Mouse (Mus musculus): ENCODE results near the gene Gm42669. TPM values are rescaled to one million over a fixed set of nuclear protein-coding genes. Genes with fewer than 3 reads are reported as not detected.

The Gm42669 gene
- total and polyA plus RNA-seq, 2 experiments from 2014 or later = 0.15 TPM; not detected in 1

DNA sequence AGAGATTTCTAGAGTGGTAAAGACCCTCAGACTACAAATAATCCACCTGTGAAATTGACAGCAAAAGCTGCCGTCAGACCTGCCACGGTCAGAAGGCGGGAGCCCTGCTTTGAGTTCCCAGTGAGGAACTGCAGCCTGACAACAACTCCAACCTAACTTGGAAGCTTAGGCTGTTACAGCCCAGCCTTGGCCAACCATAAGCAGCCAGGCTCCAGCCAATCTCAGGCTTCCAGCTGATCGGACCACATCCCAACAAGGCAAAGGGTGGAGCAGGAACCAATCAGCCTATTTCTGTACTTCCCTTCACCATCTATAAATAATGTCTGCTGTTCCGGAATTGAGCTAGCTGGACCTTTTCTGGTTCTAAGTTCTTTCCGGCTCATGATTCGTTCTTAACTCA lies 14.5 kb downstream of the Gm42669 start:
- no peak overlapping the region for H3K4me3 ChIP-seq (ENCODE audit: low read depth, low read length)

DNA sequence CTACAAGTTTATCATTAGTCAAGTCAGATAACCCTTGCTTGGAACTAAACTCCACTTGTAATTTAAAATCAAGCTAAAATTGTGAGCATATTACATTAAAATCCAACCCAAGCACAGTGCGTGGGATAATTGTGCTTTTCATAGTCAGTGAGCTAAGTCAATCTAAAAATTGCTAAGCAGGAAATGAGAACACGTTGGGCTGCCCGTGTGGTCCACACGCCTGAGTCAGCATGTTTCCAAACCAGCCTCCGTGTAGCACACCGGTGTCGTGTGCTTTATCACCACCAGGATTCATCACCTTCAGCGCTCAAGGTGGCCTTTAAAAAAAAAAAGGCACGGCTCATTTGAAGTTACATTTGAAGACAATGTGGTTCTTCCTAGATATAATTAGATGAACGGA lies 16.9 kb downstream of the Gm42669 start:
- Histone ChIP-seq H3K36me3 (replicated peaks; ENCODE audit: control insufficient read depth, insufficient read depth, low read length) (no peaks in the 10 kb centered on the region), H3K4me2 (ENCODE audit: low read depth, low read length) (no peak overlapping the region), H3K27ac (ENCODE audit: low read depth) (no peak overlapping the region), H3K9ac (replicated peaks; ENCODE audit: low read depth, low read length) (no peak overlapping the region), H3K4me3 (ENCODE audit: low read depth, low read length) (no peak overlapping the region), H3K4me1 (ENCODE audit: control insufficient read depth, insufficient read depth) (0 out of 2 replicates have a peak, but pooled peaks cover 4% of the 10 kb centered on the region), H3K9me3 (replicated peaks; ENCODE audit: control insufficient read depth, low read length) (no peaks in the 10 kb centered on the region), H3K27me3 (ENCODE audit: control insufficient read depth, insufficient read depth, low read length) (no peaks in the 10 kb centered on the region)
- TF ChIP-seq CTCF (IDR thresholded peaks at IDR 0.05; ENCODE audit: low read depth) (no peak), EP300 (IDR thresholded peaks at IDR 0.05; ENCODE audit: low read depth) (no peak)
- WGBS = 65% methylated on average over 10 of the region's 10 CpGs
- DNase-seq (ENCODE audit: low spot score) (no peak), ATAC-seq (ENCODE audit: insufficient read depth, low read depth) (no peak)

More for the DNA sequence above, 14.5 kb downstream of the Gm42669 start:
- no peak for TF ChIP-seq CTCF (IDR thresholded peaks at IDR 0.05; ENCODE audit: low read depth)
- TF ChIP-seq EP300 (IDR thresholded peaks at IDR 0.05; ENCODE audit: low read depth) = no peak
- Histone ChIP-seq H3K9me3 (replicated peaks; ENCODE audit: control insufficient read depth, low read length) (no peaks in the 10 kb centered on the region), H3K36me3 (replicated peaks; ENCODE audit: control insufficient read depth, insufficient read depth, low read length) (no peaks in the 10 kb centered on the region), H3K4me2 (ENCODE audit: low read depth, low read length) (no peak overlapping the region), H3K27me3 (ENCODE audit: control insufficient read depth, insufficient read depth, low read length) (no peaks in the 10 kb centered on the region), H3K4me1 (ENCODE audit: control insufficient read depth, insufficient read depth) (0 out of 2 replicates have a peak, but pooled peaks cover 4% of the 10 kb centered on the region), H3K9ac (replicated peaks; ENCODE audit: low read depth, low read length) (no peak overlapping the region), H3K27ac (ENCODE audit: low read depth) (no peak overlapping the region)
- WGBS = 57% methylated on average over 7 of the region's 7 CpGs
- DNase-seq (ENCODE audit: low spot score) (peak; percentile 44), ATAC-seq (ENCODE audit: insufficient read depth, low read depth) (peak; percentile 79)

DNA sequence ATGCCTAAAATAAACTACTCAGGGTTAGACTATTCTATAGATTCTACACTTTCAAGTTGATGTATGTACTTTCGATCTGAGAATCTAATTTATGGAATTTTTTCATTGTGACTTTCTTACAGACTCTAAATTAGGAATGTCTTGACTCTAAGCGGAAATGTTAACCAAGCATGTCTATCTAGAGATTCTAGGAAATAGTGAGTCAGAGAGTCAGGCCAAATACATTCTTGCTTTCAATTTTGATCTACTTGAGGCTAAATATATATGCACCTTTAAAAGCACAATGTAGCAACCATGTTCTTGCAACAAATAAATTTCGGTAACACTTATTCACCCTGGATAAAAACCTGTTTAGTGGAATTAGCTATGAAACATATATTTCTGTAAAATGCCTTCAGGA lies 21.4 kb downstream of the Gm42669 start:
- Histone ChIP-seq H3K4me3 (ENCODE audit: low read depth, low read length) (no peak overlapping the region), H3K4me1 (ENCODE audit: control insufficient read depth, insufficient read depth) (no peaks in the 10 kb centered on the region), H3K9ac (replicated peaks; ENCODE audit: low read depth, low read length) (no peak overlapping the region), H3K4me2 (ENCODE audit: low read depth, low read length) (no peak overlapping the region), H3K36me3 (replicated peaks; ENCODE audit: control insufficient read depth, insufficient read depth, low read length) (no peaks in the 10 kb centered on the region), H3K27ac (ENCODE audit: low read depth) (no peak overlapping the region), H3K9me3 (replicated peaks; ENCODE audit: control insufficient read depth, low read length) (no peaks in the 10 kb centered on the region), H3K27me3 (ENCODE audit: control insufficient read depth, insufficient read depth, low read length) (no peaks in the 10 kb centered on the region)
- ATAC-seq (ENCODE audit: insufficient read depth, low read depth) = no peak
- 81% methylated on average over 3 of the region's 3 CpGs for WGBS
- no peak for DNase-seq (ENCODE audit: low spot score)
- TF ChIP-seq CTCF (IDR thresholded peaks at IDR 0.05; ENCODE audit: low read depth) (no peak), EP300 (IDR thresholded peaks at IDR 0.05; ENCODE audit: low read depth) (no peak)

DNA sequence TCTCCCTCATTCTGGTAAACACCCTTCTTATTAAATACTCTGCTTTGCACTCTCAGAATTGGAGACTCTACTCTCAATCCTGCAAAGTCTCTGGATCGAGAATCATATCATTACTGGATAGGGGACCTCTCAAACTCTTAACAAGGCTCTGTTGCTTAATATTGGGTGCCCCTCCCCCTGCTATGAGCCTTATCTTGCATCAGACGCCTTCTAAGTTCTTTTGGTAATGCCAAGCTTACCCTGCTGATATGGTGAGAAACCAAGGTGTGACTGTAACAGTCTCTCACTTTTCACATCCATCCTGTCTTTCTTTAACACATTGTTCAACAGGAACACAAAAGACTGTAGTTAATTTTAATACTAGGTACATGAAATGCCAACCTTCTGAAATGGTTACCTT lies 26.2 kb downstream of the Gm42669 start:
- H3K4me2 ChIP-seq (ENCODE audit: low read depth, low read length) = no peak overlapping the region
- H3K27ac ChIP-seq (ENCODE audit: low read depth) = no peak overlapping the region
- H3K36me3 ChIP-seq (replicated peaks; ENCODE audit: control insufficient read depth, insufficient read depth, low read length) = no peaks in the 10 kb centered on the region
- DNase-seq (ENCODE audit: low spot score) (no peak), ATAC-seq (ENCODE audit: insufficient read depth, low read depth) (no peak)
- 23% methylated on average over 2 of the region's 2 CpGs for WGBS
- H3K27me3 ChIP-seq (ENCODE audit: control insufficient read depth, insufficient read depth, low read length) = no peaks in the 10 kb centered on the region
- no peak for TF ChIP-seq CTCF (IDR thresholded peaks at IDR 0.05; ENCODE audit: low read depth)
- no peak for TF ChIP-seq EP300 (IDR thresholded peaks at IDR 0.05; ENCODE audit: low read depth)
- H3K9ac ChIP-seq (replicated peaks; ENCODE audit: low read depth, low read length) = no peak overlapping the region
- H3K9me3 ChIP-seq (replicated peaks; ENCODE audit: control insufficient read depth, low read length) = no peaks in the 10 kb centered on the region
- no peaks in the 10 kb centered on the region for H3K4me1 ChIP-seq (ENCODE audit: control insufficient read depth, insufficient read depth)
- no peak overlapping the region for H3K4me3 ChIP-seq (ENCODE audit: low read depth, low read length)

DNA sequence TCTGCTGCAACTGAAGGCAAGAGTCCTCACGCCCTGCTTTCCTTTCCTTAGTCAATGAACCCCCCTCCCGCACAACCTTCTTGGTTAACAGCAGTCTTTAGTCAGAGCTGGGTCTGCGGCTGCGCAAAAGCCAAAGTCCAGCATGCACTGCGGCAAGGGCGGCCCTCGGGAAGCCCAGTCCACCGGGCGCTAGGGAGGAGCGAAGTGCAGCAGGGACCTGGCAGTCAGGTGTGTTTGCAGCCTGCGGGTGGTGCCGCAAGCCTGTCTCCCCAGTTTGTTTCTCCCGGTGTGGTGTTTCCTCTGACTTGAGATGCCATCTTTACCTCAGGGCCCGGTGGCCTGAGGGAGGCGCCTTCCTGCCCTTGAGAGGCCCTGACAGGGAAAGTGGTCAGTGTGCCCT lies 27.2 kb downstream of the Gm42669 start, which contains the start of gene 1700028K03Rik:
1700028K03Rik (plus strand) TSS at position 129 of the 400 bp plus-strand sequence.
- H3K9ac ChIP-seq (replicated peaks; ENCODE audit: low read depth, low read length) = no peak within 1 kb of the TSS
- WGBS = 57% methylated on average over 15 of the region's 15 CpGs
- H3K9me3 ChIP-seq (replicated peaks; ENCODE audit: control insufficient read depth, low read length) = no peaks in the 10 kb centered on the region
- H3K4me3 ChIP-seq (ENCODE audit: low read depth, low read length) = no peak within 1 kb of the TSS
- no peaks in the 10 kb centered on the region for H3K4me1 ChIP-seq (ENCODE audit: control insufficient read depth, insufficient read depth)
- H3K27me3 ChIP-seq (ENCODE audit: control insufficient read depth, insufficient read depth, low read length) = no peaks in the 10 kb centered on the region
- ATAC-seq (ENCODE audit: insufficient read depth, low read depth) (no peak), DNase-seq (ENCODE audit: low spot score) (no peak)
- no peak within 1 kb of the TSS for H3K27ac ChIP-seq (ENCODE audit: low read depth)
- H3K4me2 ChIP-seq (ENCODE audit: low read depth, low read length) = no peak within 1 kb of the TSS
- TF ChIP-seq EP300 (IDR thresholded peaks at IDR 0.05; ENCODE audit: low read depth) = no peak
- no peak for TF ChIP-seq CTCF (IDR thresholded peaks at IDR 0.05; ENCODE audit: low read depth)
- H3K36me3 ChIP-seq (replicated peaks; ENCODE audit: control insufficient read depth, insufficient read depth, low read length) = no peaks in the 10 kb centered on the region

DNA sequence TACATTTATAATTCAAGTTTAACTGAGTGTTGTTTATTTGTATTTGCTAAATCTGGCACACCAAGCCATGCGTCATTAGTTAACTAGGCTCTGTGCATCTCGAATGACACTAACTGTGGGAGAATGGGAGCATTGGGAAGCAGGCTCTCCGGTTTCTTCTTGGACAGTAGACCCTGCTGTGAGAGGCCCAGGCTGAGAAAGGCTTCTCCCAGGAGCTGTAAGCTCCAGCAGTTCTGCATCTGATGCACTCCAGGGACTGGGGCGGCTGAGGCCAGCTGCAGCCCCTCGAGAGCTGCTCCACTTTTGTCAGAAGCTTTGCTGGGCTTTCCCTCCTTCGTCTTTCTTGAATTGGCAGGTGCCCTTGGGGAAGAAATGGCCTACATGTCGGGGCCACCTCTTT lies 34.3 kb downstream of the Gm42669 start:
- Histone ChIP-seq H3K4me1 (ENCODE audit: control insufficient read depth, insufficient read depth) (no peaks in the 10 kb centered on the region), H3K4me3 (ENCODE audit: low read depth, low read length) (no peak overlapping the region), H3K27me3 (ENCODE audit: control insufficient read depth, insufficient read depth, low read length) (no peaks in the 10 kb centered on the region), H3K27ac (ENCODE audit: low read depth) (no peak overlapping the region), H3K9ac (replicated peaks; ENCODE audit: low read depth, low read length) (no peak overlapping the region), H3K9me3 (replicated peaks; ENCODE audit: control insufficient read depth, low read length) (no peaks in the 10 kb centered on the region), H3K36me3 (replicated peaks; ENCODE audit: control insufficient read depth, insufficient read depth, low read length) (no peaks in the 10 kb centered on the region), H3K4me2 (ENCODE audit: low read depth, low read length) (no peak overlapping the region)
- DNase-seq (ENCODE audit: low spot score) (no peak), ATAC-seq (ENCODE audit: insufficient read depth, low read depth) (no peak)
- TF ChIP-seq EP300 (IDR thresholded peaks at IDR 0.05; ENCODE audit: low read depth) = no peak
- WGBS = 52% methylated on average over 7 of the region's 7 CpGs

All from heart, postnatal 0 days (tissue).